Mouse (Mus musculus): ENCODE measurements around the gene Entr1. TPM values are rescaled to one million over a fixed set of nuclear protein-coding genes. Genes with fewer than 3 reads are reported as not detected.
A peak's percentile ranks its signal among the peaks of the same experiment; 100 is the strongest.
"Not testable (repeated sequence)": the region's sequence is repeated elsewhere in the genome, so short reads cannot be mapped to it uniquely, and the experiment has no call there.

Gene Entr1
- total RNA-seq, 2 experiments from 2014 or later = 151 to 165 TPM

DNA sequence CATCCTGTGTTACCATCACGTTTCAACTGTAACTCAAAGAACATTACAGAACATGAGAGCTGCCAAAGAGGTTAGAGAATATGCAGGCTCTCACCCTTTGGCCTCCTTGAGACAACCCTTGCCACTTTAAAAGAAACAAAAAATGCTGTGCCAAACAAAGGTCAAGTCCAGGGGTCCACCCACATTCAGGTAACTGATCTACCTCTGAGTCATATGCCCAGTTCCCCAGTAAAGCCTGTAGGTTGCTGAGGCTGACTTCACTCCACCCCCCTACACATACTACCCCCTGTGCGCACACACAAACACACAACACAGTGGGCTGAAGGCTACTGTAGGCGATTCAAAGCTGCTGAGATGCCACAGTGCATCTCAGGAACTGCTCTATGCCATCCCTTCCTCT is 1.4 kb downstream of the Entr1 start:
- DNase-seq = no peak

- DNase-seq = not testable (repeated sequence)
These were observed 8.2 kb downstream of the Entr1 start for GRCm38 (mm10) chr2:26380871-26381270.

- DNase-seq = peak; percentile 80 to 83
These were observed 8.9 kb downstream of the Entr1 start, which contains the start of gene Snapc4 for GRCm38 (mm10) chr2:26380131-26380771. Snapc4 (minus strand) TSS chr2:26380653.

- no peak for DNase-seq
These were observed 16.7 kb downstream of the Entr1 start for GRCm38 (mm10) chr2:26372396-26372795.

DNA sequence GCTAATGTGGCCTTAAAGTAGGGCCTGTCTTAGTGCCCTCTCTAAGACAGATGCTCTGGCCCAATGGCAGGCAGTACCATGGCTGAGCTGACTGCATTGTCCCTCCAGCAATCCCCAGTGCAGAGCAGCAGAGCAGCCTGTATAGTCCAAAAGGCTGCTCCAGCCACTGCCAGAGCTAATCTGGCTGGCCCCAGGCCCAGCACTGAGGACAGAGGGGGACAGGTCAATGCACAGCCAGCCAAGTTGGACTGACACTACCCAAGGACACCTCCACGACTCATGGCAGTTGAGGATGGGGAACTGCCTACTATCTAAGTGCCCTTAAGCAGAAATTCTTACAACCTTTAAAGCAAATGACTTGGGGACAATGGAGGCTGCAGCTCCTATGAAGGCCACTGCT is 20.5 kb downstream of the Entr1 start:
- no peak for DNase-seq

DNA sequence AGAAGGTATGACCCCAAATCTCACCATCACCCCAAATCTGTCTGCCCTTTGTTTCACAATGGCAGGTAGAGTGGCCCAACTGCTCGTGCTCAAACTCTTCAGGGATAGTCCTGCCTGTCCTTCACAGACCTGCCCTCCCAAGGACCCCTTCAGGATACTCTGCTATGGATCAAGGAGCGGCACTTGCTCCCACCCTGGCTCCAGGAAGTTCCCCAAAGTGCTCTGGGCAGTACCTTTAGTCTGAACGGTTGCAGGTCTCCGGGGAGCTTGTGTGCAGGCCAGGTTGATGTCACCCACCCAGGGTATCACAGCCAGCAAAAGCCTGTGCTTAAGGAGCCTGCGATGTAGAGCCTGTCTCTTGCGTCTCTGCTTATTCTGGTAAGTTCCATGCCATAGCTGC is 21.2 kb downstream of the Entr1 start:
- no peak for DNase-seq

- no peak for DNase-seq
These were observed 24.2 kb downstream of the Entr1 start for GRCm38 (mm10) chr2:26364738-26365465.

DNA sequence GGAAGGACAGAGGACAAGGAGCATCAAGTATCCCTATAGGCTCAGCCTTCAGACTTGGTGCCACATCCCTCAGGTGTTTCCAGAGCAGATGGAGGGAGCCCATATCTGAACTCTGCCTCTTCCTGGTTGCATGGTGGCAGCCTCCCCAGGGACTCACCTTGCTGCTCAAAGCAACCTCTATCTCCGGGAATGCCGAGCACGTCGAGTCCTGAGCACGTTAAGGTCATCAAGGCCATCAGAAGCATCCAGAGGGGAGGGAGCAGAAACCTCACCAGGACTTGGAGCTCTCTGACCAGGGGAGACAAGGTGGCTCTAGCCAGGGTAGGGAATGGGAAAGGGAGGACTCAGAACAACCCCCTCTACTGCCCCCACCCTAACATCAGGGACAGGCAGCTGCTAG is 25.6 kb downstream of the Entr1 start:
- DNase-seq = no peak

GRCm38 (mm10) chr2:26362991-26363390 is 26.1 kb downstream of the Entr1 start:
- DNase-seq = no peak

- no peak for DNase-seq
These were observed 28.3 kb downstream of the Entr1 start, which contains the start of gene Card9 for GRCm38 (mm10) chr2:26360772-26361171. Card9 (minus strand) TSS chr2:26360918.

- no peak for DNase-seq
These were observed 29.1 kb downstream of the Entr1 start for GRCm38 (mm10) chr2:26359983-26360382.

DNA sequence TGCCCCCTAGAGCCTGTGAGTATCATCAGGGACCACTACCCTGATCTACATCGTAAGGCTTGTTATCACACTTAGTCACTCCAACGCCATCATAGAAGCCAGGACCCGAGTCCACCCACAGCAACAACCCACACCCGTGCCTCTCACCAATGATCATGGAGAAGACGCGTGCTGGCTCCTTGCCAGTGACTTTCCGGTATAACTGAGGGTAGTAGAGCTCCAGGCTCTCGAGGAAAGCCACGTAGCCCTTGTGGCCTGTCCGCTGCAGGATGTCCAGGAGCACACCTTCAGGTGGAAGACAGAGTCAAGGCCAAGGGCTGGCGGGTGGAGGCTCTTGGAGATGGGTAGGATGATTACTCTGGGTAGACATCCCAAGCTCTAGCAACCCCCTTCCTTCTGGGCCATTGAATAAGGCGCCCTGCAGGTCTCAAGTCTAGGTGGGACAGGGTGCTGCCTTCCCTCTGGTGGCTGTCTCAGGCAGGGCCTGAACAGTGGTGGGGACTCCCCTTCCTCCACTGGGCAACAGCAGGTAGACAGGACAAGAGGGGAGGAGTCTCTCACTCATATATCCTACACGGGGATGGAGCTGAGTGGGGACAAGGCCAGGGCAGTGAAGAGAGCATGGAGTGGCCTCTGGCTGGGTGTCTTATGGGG is 30.3 kb downstream of the Entr1 start:
- no peak for DNase-seq

- no peak for DNase-seq
These were observed 31.6 kb downstream of the Entr1 start for GRCm38 (mm10) chr2:26357484-26357883.

DNA sequence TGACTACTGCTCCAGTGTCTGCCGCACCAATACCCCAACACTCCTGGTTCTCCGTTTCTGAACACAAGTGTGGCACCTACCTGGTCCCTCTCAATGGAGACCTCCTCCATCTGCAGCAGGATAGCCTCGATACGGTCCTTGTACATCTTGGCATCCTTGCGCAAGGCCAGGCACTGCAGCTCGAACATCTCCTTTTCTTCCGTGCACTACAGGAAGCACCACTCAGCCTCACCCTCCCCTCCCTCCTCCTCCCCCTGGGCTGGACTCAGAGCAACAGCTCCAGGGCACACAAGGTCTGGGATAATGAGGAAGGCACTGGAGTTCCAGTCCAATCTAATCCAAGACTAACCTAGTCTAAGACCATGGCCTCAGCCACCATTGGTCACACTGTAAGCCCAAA is 32.4 kb downstream of the Entr1 start:
- no peak for DNase-seq

DNA sequence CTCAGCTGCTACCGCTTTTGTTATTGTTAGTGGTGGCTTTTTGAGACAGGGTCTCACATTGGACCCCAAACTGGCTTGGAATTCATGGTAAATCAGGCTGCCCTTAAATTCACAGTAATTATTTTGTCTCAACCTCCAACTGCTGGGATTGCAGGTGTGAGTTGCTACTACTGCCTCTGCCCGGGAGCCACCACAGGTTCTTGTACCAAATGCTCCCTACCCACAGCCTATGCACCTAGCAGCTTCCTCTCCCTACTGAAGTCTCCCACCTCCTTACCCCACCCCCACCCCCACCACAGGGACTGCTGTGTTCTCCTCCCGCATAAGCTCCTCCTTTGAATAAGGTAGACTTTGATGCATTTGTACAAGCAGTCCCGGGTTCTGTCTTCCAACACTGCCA is 32.9 kb downstream of the Entr1 start:
- DNase-seq = no peak

GRCm38 (mm10) chr2:26354401-26354800 is 34.7 kb downstream of the Entr1 start:
- DNase-seq = no peak

DNA sequence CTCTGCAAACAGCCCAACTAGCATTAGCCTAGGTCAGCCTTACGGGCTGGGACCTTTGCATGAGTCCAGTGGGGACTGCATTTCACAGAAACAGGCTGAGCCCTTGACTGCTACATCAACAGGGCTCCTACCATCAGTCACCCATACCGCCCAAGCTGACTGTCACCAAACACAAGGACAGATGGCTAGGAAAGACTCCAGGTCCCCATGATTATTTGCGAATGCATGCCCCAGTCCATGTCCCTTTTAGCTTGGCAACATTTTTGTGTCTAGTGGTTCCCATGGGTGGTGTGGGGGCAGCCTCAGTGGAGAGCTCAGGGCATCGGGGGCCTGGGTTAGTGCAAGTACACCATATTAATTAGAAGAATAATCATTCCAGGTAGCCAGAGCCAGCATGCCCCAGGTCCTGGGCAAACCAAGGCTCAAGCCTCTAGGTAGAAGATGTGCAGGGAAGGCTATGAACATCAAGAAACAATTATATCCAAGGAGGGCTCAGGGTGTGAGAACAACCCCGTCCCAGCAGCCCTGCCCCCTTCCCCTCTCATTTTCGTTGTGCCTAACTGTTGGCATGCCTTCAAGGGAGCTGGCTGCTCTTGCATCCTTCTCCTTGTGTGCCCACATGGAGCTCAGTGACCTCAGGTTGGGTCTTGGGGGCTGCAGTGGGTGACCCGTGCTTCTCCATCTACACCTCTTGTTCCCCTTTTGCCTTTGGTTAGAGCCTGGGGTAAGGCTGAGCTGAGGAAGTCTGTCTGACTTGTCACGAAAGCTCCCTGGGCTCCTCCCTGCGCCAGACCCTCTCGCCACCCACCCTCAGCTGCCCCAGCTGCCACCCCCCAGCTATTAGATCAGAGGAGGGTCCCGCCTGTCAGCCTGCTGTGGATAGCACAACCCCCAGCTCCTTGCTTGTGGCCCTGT is 35.8 kb downstream of the Entr1 start:
- DNase-seq = no peak

GRCm38 (mm10) chr2:26352291-26352910 is 36.7 kb downstream of the Entr1 start:
- peak in 1 of 2 experiments; percentile 49 for DNase-seq

DNA sequence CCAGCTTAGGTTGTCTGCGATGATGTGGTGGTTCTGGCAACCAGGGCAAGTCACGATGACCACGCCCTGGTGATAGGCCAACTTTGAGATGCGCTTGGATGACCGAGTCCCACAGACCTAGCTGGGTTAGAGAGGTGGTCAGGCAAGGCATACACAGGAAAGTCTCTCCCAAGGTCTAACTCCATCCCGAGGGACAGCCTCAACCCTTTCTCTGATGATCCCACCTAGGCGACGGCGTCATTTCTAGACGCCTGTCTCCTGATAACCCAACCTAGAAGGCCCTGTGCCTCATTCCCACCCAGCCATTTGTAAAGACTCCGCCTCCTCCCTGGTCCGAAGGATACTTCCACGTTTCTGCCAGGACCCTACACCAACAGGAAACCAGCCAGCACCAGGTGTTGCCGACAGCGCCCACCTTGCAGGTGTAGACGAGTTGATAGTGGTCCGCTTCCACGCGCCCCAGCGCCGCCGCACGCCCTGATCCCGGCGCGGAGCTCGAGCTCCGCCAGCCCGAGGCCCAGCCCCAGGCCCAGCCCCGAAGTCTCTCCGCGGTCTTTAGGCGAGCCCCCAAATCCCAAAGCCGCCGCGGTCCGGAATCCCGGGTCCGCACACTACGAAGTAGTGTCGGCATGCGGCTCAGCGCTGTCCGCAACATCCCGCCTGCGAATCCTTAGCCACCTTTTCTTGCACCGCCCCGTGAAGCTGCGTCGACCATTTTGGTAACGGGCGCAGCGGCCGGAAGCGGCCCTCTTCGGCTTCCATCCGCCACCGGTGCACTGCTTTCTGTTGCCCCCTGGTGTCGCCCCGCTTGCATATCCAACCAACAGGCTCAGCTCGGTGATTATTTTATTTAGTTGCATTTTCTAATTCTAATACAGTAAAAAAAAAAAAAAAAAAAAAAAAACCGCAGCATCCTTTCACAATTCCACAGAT is 37.5 kb downstream of the Entr1 start, which contains the start of gene Dnlz:
Gene Dnlz, minus strand, starts transcription at position 753 of the 933 bp plus-strand sequence.
- peak; percentile 92 to 94 for DNase-seq

- no peak for DNase-seq
These were observed 40.9 kb downstream of the Entr1 start for GRCm38 (mm10) chr2:26348241-26348640.
